Mouse (Mus musculus) olfactory bulb, adult 2 months (tissue): ENCODE measurements around the gene Acd.

Source experiments
- CTCF ChIP-seq: fragments of 200-500 bp; IDR thresholded peaks from 2 replicates; pipeline ENCODE4 v1.5.1; 2012; ENCODE audit warnings: low read depth, mild to moderate bottlenecking, low read length, moderate library complexity; ENCODE audit not compliant: insufficient read depth
- POLR2A ChIP-seq: fragments of 200-500 bp; IDR thresholded peaks from 2 replicates; pipeline ENCODE4 v1.6.1; 2012; ENCODE audit warnings: mild to moderate bottlenecking, low read depth, low read length, moderate library complexity; ENCODE audit not compliant: insufficient read depth

DNA sequence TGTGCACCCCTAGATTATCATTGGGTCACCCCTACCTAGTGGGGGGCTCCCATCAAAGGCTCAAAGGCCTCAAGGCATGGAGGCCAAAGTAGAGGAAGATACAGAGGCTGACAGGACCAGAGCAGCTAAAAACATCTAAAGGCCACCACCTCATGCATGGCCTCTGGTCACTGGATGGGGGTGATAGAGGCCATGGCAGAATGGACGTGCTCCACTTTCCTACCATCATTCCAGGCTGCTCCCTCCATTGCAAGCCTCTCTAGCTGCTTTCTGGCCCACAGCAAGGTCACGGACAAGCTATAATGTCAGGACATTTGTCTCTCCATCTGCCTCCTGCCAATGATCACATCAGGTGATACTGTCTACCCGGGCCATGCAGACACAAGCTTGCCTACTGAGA is 11.4 kb upstream of the Acd start:
- no peak for TF ChIP-seq CTCF
- TF ChIP-seq POLR2A: no peak
